Mouse (Mus musculus): ENCODE data around the gene Fbxw25. TPM values are rescaled to one million over a fixed set of nuclear protein-coding genes. Genes with fewer than 3 reads are reported as not detected.
"Not testable (repeated sequence)": the region's sequence is repeated elsewhere in the genome, so short reads cannot be mapped to it uniquely, and the experiment has no call there.

Gene Fbxw25
- polyA plus RNA-seq (2015; fragmentation: Nextera tagmentation; extraction: Ambion mirVana): 0.13 TPM in 1 of 2 replicates, not detected in the other

DNA sequence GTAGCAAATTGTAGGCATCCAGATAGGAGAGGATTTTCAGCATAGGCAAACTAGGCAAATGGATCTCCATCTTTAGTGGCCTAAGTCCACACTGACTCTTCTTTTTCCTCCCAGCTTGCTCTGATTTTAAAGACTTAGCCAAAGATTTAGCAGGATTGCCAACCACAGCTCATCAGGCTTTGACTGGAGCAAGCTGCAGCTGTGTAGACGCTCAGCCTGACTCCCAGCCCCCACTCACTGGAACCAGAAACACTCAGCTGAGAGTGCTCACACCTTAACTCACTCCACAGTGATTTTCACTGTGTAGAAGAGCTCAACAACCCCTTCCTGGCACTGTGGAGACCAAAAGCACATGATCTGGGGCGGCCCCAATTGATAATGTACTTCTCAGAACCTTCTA is at the start of gene Fbxw25:
Gene Fbxw25, minus strand, starts transcription at position 101 of the 400 bp plus-strand sequence.
- not testable (repeated sequence) for H3K4me1 ChIP-seq (replicated peaks); H3K9ac ChIP-seq (replicated peaks); H3K4me3 ChIP-seq (replicated peaks); H3K27ac ChIP-seq; H3K36me3 ChIP-seq; H3K9me3 ChIP-seq; ATAC-seq; H3K4me2 ChIP-seq (replicated peaks); H3K27me3 ChIP-seq
- WGBS: 79% methylated on average over 2 of the region's 2 CpGs

DNA sequence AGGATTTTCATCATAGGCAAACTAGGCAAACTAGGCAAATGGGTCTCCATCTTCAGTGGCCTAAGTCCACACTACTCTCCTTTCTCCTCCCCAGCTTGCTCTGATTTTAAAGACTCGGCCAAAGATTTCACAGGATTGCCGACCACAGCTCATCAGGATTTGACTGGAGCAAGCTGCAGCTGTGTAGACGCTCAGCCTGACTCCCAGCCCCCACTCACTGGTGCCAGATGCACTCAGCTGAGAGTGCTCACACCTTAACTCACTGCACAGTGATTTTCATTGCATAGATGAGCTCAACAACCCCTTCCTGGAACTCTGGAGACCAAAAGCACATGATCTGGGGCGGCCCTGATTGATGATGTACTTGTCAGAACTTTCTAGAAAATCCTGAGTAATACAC is 38.1 kb upstream of the Fbxw25 start, which contains the start of gene Fbxw18:
Gene Fbxw18, minus strand, starts transcription at position 101 of the 400 bp plus-strand sequence.
- not testable (repeated sequence) for H3K27ac ChIP-seq; H3K36me3 ChIP-seq; H3K4me2 ChIP-seq (replicated peaks); ATAC-seq; H3K9ac ChIP-seq (replicated peaks); H3K4me3 ChIP-seq (replicated peaks); H3K27me3 ChIP-seq; H3K9me3 ChIP-seq; H3K4me1 ChIP-seq (replicated peaks)
- 82% methylated on average over 4 of the region's 4 CpGs for WGBS

DNA sequence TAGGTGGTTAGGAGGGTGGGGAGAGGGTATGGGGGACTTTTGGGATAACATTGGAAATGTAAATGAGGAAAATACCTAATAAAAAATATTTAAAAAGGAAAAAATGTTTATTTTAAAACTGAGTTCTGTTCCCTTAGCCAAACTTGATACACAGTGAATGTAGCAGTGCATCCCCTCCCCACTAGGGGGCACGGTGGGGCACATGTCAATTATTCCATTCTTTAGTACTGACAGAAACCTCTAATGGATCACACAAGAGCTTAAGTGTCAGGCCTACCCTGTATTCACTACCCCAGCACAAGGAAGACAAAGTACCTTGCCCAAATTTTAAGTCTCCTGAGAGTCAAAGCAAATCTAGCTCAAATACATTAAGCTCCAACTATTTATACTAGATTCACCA is 20.8 kb upstream of the Fbxw25 start:
- Histone ChIP-seq H3K27ac (no peak overlapping the region), H3K4me3 (replicated peaks) (no peak overlapping the region), H3K4me2 (replicated peaks) (no peak overlapping the region), H3K9ac (replicated peaks) (no peak overlapping the region), H3K36me3 (no peaks in the 10 kb centered on the region), H3K4me1 (replicated peaks) (no peaks in the 10 kb centered on the region), H3K9me3 (no peaks in the 10 kb centered on the region), H3K27me3 (no peaks in the 10 kb centered on the region)
- no peak for ATAC-seq
- WGBS: 0% methylated on average over 1 of the region's 1 CpGs

DNA sequence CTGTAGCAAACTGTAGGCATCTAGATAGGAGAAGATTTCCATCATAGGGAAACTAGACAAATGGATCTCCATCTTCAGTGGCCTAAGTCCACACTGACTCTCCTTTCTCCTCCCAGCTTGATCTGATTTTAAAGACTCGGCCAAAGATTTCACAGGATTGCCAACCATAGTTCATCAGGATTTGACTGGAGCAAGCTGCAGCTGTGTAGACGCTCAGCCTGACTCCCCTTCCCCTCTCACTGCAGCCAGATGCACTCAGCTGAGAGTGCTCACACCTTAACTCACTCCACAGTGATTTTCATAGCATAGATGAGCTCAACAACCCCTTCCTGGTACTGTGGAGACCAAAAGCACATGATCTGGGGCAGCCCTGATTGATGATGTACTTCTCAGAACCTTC is 38.5 kb downstream of the Fbxw25 start, which contains the start of gene Fbxw24:
Gene Fbxw24, minus strand, starts transcription at position 101 of the 400 bp plus-strand sequence.
- H3K36me3 ChIP-seq; H3K9ac ChIP-seq (replicated peaks); H3K9me3 ChIP-seq; H3K4me3 ChIP-seq (replicated peaks); H3K4me2 ChIP-seq (replicated peaks); ATAC-seq; H3K4me1 ChIP-seq (replicated peaks); H3K27ac ChIP-seq; H3K27me3 ChIP-seq: not testable (repeated sequence)
- WGBS: 90% methylated on average over 2 of the region's 2 CpGs

DNA sequence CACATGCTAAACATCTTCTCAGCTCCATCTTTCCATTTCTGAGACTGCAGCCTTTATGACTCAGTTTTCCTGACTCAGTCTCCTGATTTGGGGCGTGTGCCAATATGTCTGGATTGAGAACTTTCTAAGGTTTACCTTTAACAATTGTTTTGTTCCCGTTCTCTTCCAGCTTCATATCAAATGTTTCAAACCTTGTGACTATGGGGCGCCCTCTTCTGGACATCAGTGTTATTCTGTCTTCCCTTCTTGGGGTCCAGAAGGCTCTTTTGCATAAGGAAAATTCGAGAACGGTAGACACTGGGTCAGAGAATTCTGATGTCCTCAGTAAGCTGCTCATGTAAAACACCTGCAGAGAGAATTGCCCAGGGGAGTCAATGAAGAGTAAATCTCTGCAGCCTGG is 57.6 kb downstream of the Fbxw25 start:
- H3K9me3 ChIP-seq; H3K36me3 ChIP-seq; H3K4me2 ChIP-seq (replicated peaks); ATAC-seq; H3K4me1 ChIP-seq (replicated peaks); H3K4me3 ChIP-seq (replicated peaks); H3K9ac ChIP-seq (replicated peaks); H3K27me3 ChIP-seq; H3K27ac ChIP-seq: not testable (repeated sequence)
- 44% methylated on average over 5 of the region's 5 CpGs for whole genome bisulfite sequencing

DNA sequence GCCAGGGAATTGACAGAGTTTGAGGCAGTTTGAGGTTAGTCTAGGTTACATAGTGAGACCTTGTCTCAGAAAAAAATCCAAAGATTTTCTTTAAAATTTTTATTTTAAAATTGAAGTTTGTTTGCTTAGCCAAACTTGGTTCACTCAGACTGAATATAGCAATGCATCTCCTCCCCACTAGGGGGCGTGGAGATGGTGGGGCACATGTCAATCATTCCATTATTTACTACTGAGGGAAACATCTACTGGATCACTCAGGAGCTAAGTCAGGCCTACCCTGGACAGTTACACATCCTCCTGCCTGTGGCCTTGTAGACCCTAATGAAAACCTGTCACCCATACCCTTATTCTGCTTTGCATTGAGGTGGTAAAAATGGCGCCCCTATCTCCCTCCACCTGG is 62.3 kb downstream of the Fbxw25 start:
- not testable (repeated sequence) for H3K27ac ChIP-seq; H3K4me3 ChIP-seq (replicated peaks); H3K36me3 ChIP-seq; ATAC-seq; H3K9me3 ChIP-seq; H3K27me3 ChIP-seq; H3K4me2 ChIP-seq (replicated peaks); H3K4me1 ChIP-seq (replicated peaks); H3K9ac ChIP-seq (replicated peaks)
- 60% methylated on average over 2 of the region's 2 CpGs for WGBS

DNA sequence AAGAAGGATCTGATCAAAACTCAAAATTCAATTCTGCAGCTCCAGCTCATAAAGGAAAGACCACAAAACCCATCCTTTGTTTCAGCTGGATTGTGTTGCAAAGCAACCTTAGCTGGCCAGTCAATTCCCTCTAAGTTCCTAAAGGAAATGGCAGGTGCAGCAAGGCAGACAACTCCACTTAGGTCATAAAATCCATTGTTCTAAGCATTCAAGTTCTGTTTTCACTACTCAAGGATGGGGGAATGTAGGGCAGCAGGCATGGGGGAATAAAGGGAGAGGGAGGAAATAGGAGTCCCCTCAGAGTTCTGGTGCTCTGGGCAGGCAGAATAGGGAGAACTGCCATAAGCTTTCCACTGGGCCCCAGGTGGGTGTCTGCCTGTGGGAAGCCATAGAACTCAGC is 67.2 kb downstream of the Fbxw25 start:
- H3K9ac ChIP-seq (replicated peaks): no peak overlapping the region
- H3K27me3 ChIP-seq: no peaks in the 10 kb centered on the region
- no peak for ATAC-seq
- no peaks in the 10 kb centered on the region for H3K36me3 ChIP-seq
- no peaks in the 10 kb centered on the region for H3K4me1 ChIP-seq (replicated peaks)
- H3K27ac ChIP-seq: no peak overlapping the region
- H3K4me2 ChIP-seq (replicated peaks): no peak overlapping the region
- H3K4me3 ChIP-seq (replicated peaks): no peak overlapping the region
- H3K9me3 ChIP-seq: 0 out of 2 replicates have a peak, but pooled peaks cover 3% of the 10 kb centered on the region

Other genes with a start within 250 kb of the Fbxw25 start
- gene Fbxw16, start 215.5 kb downstream of the Fbxw25 start, polyA plus RNA-seq (2015; fragmentation: Nextera tagmentation; extraction: Ambion mirVana): not detected in 2 replicates
- gene Fbxw19, start 168.8 kb downstream of the Fbxw25 start, polyA plus RNA-seq (2015; fragmentation: Nextera tagmentation; extraction: Ambion mirVana): not detected in 2 replicates
- gene Fbxw15, start 96.4 kb downstream of the Fbxw25 start, polyA plus RNA-seq (2015; fragmentation: Nextera tagmentation; extraction: Ambion mirVana): not detected in 2 replicates
- not detected in 2 replicates for gene Fbxw24, start 38.6 kb downstream of the Fbxw25 start, polyA plus RNA-seq (2015; fragmentation: Nextera tagmentation; extraction: Ambion mirVana)
- not detected in 2 replicates for gene Fbxw18, start 38.0 kb upstream of the Fbxw25 start, polyA plus RNA-seq (2015; fragmentation: Nextera tagmentation; extraction: Ambion mirVana)
- not detected in 2 replicates for gene Fbxw26, start 81.4 kb upstream of the Fbxw25 start, polyA plus RNA-seq (2015; fragmentation: Nextera tagmentation; extraction: Ambion mirVana)
- not detected in 2 replicates for gene Fbxw27, start 126.0 kb upstream of the Fbxw25 start, polyA plus RNA-seq (2015; fragmentation: Nextera tagmentation; extraction: Ambion mirVana)
- gene Spink8, start 147.6 kb upstream of the Fbxw25 start, polyA plus RNA-seq (2015; fragmentation: Nextera tagmentation; extraction: Ambion mirVana): 0.27 TPM in 1 of 2 replicates, not detected in the other
- gene Nme6, start 168.1 kb upstream of the Fbxw25 start, polyA plus RNA-seq (2015; fragmentation: Nextera tagmentation; extraction: Ambion mirVana): 69.7 and 71.3 TPM in 2 replicates
- gene Camp, start 185.0 kb upstream of the Fbxw25 start, polyA plus RNA-seq (2015; fragmentation: Nextera tagmentation; extraction: Ambion mirVana): 0.22 and 0.55 TPM in 2 replicates
- gene Cdc25a, start 210.9 kb upstream of the Fbxw25 start, polyA plus RNA-seq (2015; fragmentation: Nextera tagmentation; extraction: Ambion mirVana): 20.2 and 23.1 TPM in 2 replicates